Mouse (Mus musculus) CH12.LX (cell line): Measurements from ENCODE around the gene Polm. TPM values are rescaled to one million over a fixed set of nuclear protein-coding genes. Genes with fewer than 3 reads are reported as not detected.

Experiments used
- DNase-seq: peaks from one replicate; pipeline ENCODE4 v3.0.0-alpha.2; 2013; ENCODE audit errors: extremely low read depth
- H3K27ac ChIP-seq: 2 replicates; pipeline ENCODE4 v1.5.1; 2012; ENCODE audit warnings: low read depth, mild to moderate bottlenecking, control low read depth, moderate library complexity; ENCODE audit not compliant: insufficient read depth
- H3K27me3 ChIP-seq: replicated peaks from 2 replicates; pipeline ENCODE3; 2012; ENCODE audit warnings: inconsistent platforms
- H3K36me3 ChIP-seq, 2 experiments: replicated peaks in 1 of 2; 2 replicates each; pipeline versions ENCODE3 to v1.6.1; 2012; ENCODE audit warnings: inconsistent platforms in 1 of 2, low read length in 1 of 2, mild to moderate bottlenecking in 1 of 2, mixed read lengths in 1 of 2, moderate library complexity in 1 of 2; ENCODE audit not compliant: control insufficient read depth in 1 of 2, insufficient read depth in 1 of 2
- H3K4me1 ChIP-seq, 2 experiments: 2 replicates each; pipeline ENCODE4 v1.6.1; 2012; ENCODE audit warnings: inconsistent platforms in 1 of 2, moderate library complexity in 1 of 2; ENCODE audit not compliant: insufficient read depth in 2 of 2, control insufficient read depth in 1 of 2
- H3K4me2 ChIP-seq: 2 replicates; pipeline ENCODE4 v1.6.1; 2012; ENCODE audit warnings: low read depth, mild to moderate bottlenecking, control low read depth; ENCODE audit not compliant: poor library complexity, insufficient read depth, severe bottlenecking
- H3K4me3 ChIP-seq, 3 experiments: fragments of 150-350 bp in 1 of 3; sonication (generic) in 1 of 3; replicated peaks in 1 of 3; 2 replicates each; pipeline versions ENCODE3 to v1.5.1; 2011 to 2012; ENCODE audit warnings: low read depth in 2 of 3, low read length in 2 of 3, mild to moderate bottlenecking in 2 of 3, moderate library complexity in 2 of 3, control low read depth in 1 of 3, improper control_type of control experiment in 1 of 3, inconsistent platforms in 1 of 3, mixed read lengths in 1 of 3; ENCODE audit not compliant: poor library complexity in 1 of 3
- H3K79me2 ChIP-seq: replicated peaks from 2 replicates; pipeline ENCODE4 v1.6.1; 2012; ENCODE audit warnings: mild to moderate bottlenecking, moderate library complexity; ENCODE audit not compliant: control insufficient read depth, poor library complexity, insufficient read depth, severe bottlenecking; ENCODE audit errors: extremely low read depth
- H3K9ac ChIP-seq: 2 replicates; pipeline ENCODE4 v1.6.1; 2012; ENCODE audit warnings: low read depth, mild to moderate bottlenecking, control low read depth, moderate library complexity; ENCODE audit not compliant: insufficient read depth
- H3K9me3 ChIP-seq: replicated peaks from 2 replicates; pipeline ENCODE3; 2012; ENCODE audit warnings: low read length, inconsistent platforms, mixed read lengths
- BHLHE40 ChIP-seq: IDR thresholded peaks from 2 replicates; pipeline ENCODE4 v1.6.1; 2011; ENCODE audit warnings: mild to moderate bottlenecking, low read depth, low read length, improper control_type of control experiment
- CHD1 ChIP-seq: IDR thresholded peaks from 2 replicates; pipeline ENCODE4 v1.6.1; 2012; ENCODE audit warnings: low read depth, low read length, improper control_type of control experiment, inconsistent platforms
- CHD2 ChIP-seq: IDR thresholded peaks from 2 replicates; pipeline ENCODE4 v1.6.1; 2011; ENCODE audit warnings: low read length, improper control_type of control experiment
- CTCF ChIP-seq, 2 experiments: IDR thresholded peaks in 1 of 2; conservative IDR thresholded peaks in 1 of 2; 2 replicates each; pipeline ENCODE4 v1.5.1; 2011 to 2012; ENCODE audit warnings: low read depth in 2 of 2, low read length in 2 of 2, improper control_type of control experiment in 1 of 2, inconsistent platforms in 1 of 2, mild to moderate bottlenecking in 1 of 2, moderate library complexity in 1 of 2
- E2F4 ChIP-seq: IDR thresholded peaks from 2 replicates; pipeline ENCODE4 v1.6.1; 2011; ENCODE audit warnings: low read depth, low read length, improper control_type of control experiment; ENCODE audit not compliant: insufficient replicate concordance
- ELF1 ChIP-seq: IDR thresholded peaks from 2 replicates; pipeline ENCODE4 v1.6.1; 2014; ENCODE audit warnings: low read depth, mild to moderate bottlenecking, inconsistent platforms, low read length, improper control_type of control experiment
- HCFC1 ChIP-seq: IDR thresholded peaks from 2 replicates; pipeline ENCODE4 v1.6.1; 2012; ENCODE audit warnings: low read depth, mild to moderate bottlenecking, inconsistent platforms, low read length, improper control_type of control experiment
- IRF4 ChIP-seq: IDR thresholded peaks from 2 replicates; pipeline ENCODE4 v1.6.1; 2014; ENCODE audit warnings: low read depth, mild to moderate bottlenecking, inconsistent platforms, low read length, improper control_type of control experiment
- JUND ChIP-seq: conservative IDR thresholded peaks from 2 replicates; pipeline ENCODE4 v1.6.1; 2011; ENCODE audit warnings: low read depth, low read length, improper control_type of control experiment
- MEF2A ChIP-seq: IDR thresholded peaks from 2 replicates; pipeline ENCODE4 v1.6.1; 2014; ENCODE audit warnings: low read depth, mild to moderate bottlenecking, inconsistent platforms, low read length, improper control_type of control experiment, borderline replicate concordance
- NELFE ChIP-seq: IDR thresholded peaks from 2 replicates; pipeline ENCODE4 v1.6.1; 2011; ENCODE audit warnings: low read depth, low read length, improper control_type of control experiment
- POLR2A ChIP-seq: IDR thresholded peaks from 2 replicates; pipeline ENCODE4 v1.6.1; 2011; ENCODE audit warnings: low read depth, mild to moderate bottlenecking, improper control_type of control experiment, low read length
- POLR2AphosphoS2 ChIP-seq: IDR thresholded peaks from 2 replicates; pipeline ENCODE4 v1.6.1; 2011; ENCODE audit warnings: low read depth, low read length, improper control_type of control experiment
- SMC3 ChIP-seq: IDR thresholded peaks from 2 replicates; pipeline ENCODE4 v1.6.1; 2011; ENCODE audit warnings: low read depth, low read length, improper control_type of control experiment
- TCF12 ChIP-seq: IDR thresholded peaks from 2 replicates; pipeline ENCODE4 v1.6.1; 2014; ENCODE audit warnings: low read depth, mild to moderate bottlenecking, inconsistent platforms, low read length, improper control_type of control experiment
- UBTF ChIP-seq: IDR thresholded peaks from 2 replicates; pipeline ENCODE4 v1.6.1; 2012; ENCODE audit warnings: low read depth, mild to moderate bottlenecking, inconsistent platforms, low read length, improper control_type of control experiment, moderate library complexity
- USF1 ChIP-seq: IDR thresholded peaks from 2 replicates; pipeline ENCODE4 v1.6.1; 2014; ENCODE audit warnings: low read depth, mild to moderate bottlenecking, inconsistent platforms, low read length, improper control_type of control experiment
- ZC3H11A ChIP-seq: IDR thresholded peaks from 2 replicates; pipeline ENCODE4 v1.6.1; 2012; ENCODE audit warnings: low read depth, mild to moderate bottlenecking, inconsistent platforms, low read length, improper control_type of control experiment
- ZNF384 ChIP-seq: IDR thresholded peaks from 2 replicates; pipeline ENCODE4 v1.6.1; 2012; ENCODE audit warnings: low read depth, low read length, improper control_type of control experiment, inconsistent platforms
- dilution Hi-C: fragments of 300-500 bp; cut with MboI; formaldehyde crosslinking; loops from 2 replicates; pipeline ENCODE4 v1.14.3; 2020; ENCODE audit warnings: low sequenced_read_pairs; ENCODE audit not compliant: extremely low pct_unique_long_range_greater_than_20kb, extremely low pct_ligation_motif_present
- in situ Hi-C: fragments of 300-500 bp; cut with MboI; formaldehyde crosslinking; loops from 3 replicates; pipeline ENCODE4 v1.14.3; 2019; ENCODE audit warnings: low sequenced_read_pairs, low pct_ligation_motif_present, low pct_unique_long_range_greater_than_20kb, mixed read lengths
- polyA plus RNA-seq: library from polyadenylated mRNA; unstranded; fragments of >175 nt; gene quantifications from 2 replicates; pipeline ENCODE4 v1.2.1, GENCODE M21; 2012; ENCODE audit warnings: low read depth; ENCODE audit not compliant: insufficient read length
- total RNA-seq, 2 experiments: library from RNA; depleted of rRNA; stranded (reverse); fragments of 300-350 nt in 1 of 2; fragments of >200 nt in 1 of 2; gene quantifications; 2 replicates each; pipeline ENCODE4 v1.2.3; 2012 to 2014

Gene Polm
- total and polyA plus RNA-seq, 3 experiments = 1.9 to 9.7 (median 4.1) TPM

DNA sequence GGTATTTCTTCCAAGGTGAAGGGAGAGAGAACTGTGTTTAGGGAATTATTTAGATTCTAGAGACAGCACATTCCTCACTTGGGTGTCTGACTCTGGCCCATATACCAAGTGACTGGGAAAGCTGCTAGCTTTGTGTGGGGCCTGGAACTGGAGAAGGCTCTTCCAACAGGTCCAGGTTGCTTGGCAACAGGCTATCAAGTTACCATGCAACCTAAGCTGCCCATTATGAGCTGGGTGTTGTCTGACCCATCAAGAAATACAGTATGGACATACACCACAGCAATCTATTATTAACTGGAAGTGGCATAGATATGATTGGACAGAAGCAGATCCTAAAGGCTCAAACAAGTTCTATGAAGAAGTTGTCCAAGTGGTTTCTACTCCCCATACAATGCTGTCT lies 12.4 kb downstream of the Polm start:
- Histone ChIP-seq H3K36me3 (peaks cover 23 to 26% of the 10 kb centered on the region in 2 experiments), H3K27me3 (no peaks in the 10 kb centered on the region), H3K4me3 (no peak overlapping the region), H3K4me1 (peaks cover 0 to 8% of the 10 kb centered on the region in 2 experiments; a peak in 1 of 4 replicates), H3K9me3 (no peaks in the 10 kb centered on the region), H3K79me2 (no peaks in the 10 kb centered on the region), H3K9ac (no peak overlapping the region), H3K27ac (no peak overlapping the region), H3K4me2 (no peak overlapping the region)
- dilution Hi-C loops (no loop called here), in situ Hi-C loops (no loop called here)
- TF ChIP-seq BHLHE40 = no peak
- no peak for TF ChIP-seq MEF2A
- TF ChIP-seq ZC3H11A = no peak
- TF ChIP-seq JUND = no peak
- TF ChIP-seq CHD1 = no peak
- no peak for TF ChIP-seq POLR2AphosphoS2
- no peak for TF ChIP-seq TCF12
- TF ChIP-seq NELFE = no peak
- no peak for TF ChIP-seq ZNF384
- no peak for TF ChIP-seq HCFC1
- TF ChIP-seq ELF1 = no peak
- TF ChIP-seq CTCF (conservative IDR thresholded peaks at IDR 0.05 in 1 of 2, IDR thresholded peaks at IDR 0.05 in 1 of 2; ENCODE audit: low read depth in 2 of 2, low read length in 2 of 2) = no peak
- no peak for TF ChIP-seq CHD2
- TF ChIP-seq IRF4 = no peak
- no peak for TF ChIP-seq E2F4
- no peak for TF ChIP-seq POLR2A
- TF ChIP-seq USF1 = no peak
- DNase-seq = no peak

DNA sequence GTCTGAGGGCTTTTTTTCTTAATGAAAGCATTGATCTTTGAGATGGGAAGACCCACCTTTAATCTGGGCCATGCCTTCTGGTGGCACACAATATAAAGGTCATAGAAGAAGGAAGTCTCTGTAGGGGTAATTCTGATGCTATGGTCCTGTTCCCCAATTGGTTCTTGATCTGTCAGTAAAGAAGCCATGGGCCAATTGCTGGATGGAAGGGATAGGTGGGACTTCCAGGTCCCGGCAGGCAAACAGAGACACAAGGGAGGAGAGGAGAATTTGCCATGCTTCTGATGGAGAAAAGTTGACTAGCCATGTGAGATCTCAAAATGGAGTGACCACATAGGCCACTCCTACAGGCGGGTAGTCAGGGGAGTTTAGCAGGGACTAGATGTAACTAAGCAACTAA lies 18.6 kb downstream of the Polm start:
- no peaks in the 10 kb centered on the region for H3K79me2 ChIP-seq
- H3K36me3 ChIP-seq = no peaks in the 10 kb centered on the region
- no peak overlapping the region for H3K27ac ChIP-seq
- no peaks in the 10 kb centered on the region for H3K4me1 ChIP-seq
- no peak overlapping the region for H3K4me3 ChIP-seq
- no peak overlapping the region for H3K9ac ChIP-seq
- H3K9me3 ChIP-seq = peaks cover 25% of the 10 kb centered on the region
- no peak for DNase-seq
- dilution Hi-C loops (no loop called here), in situ Hi-C loops (no loop called here)
- H3K27me3 ChIP-seq = no peaks in the 10 kb centered on the region
- no peak for TF ChIP-seq CHD2
- no peak for TF ChIP-seq UBTF
- TF ChIP-seq POLR2A = no peak; the same call in 1 of the 2 replicates
- no peak for TF ChIP-seq POLR2AphosphoS2
- TF ChIP-seq CTCF (conservative IDR thresholded peaks at IDR 0.05 in 1 of 2, IDR thresholded peaks at IDR 0.05 in 1 of 2; ENCODE audit: low read depth in 2 of 2, low read length in 2 of 2) = no peak
- no peak for TF ChIP-seq BHLHE40
- TF ChIP-seq SMC3 = no peak
- H3K4me2 ChIP-seq = no peak overlapping the region
